In the genomic region with DNA sequence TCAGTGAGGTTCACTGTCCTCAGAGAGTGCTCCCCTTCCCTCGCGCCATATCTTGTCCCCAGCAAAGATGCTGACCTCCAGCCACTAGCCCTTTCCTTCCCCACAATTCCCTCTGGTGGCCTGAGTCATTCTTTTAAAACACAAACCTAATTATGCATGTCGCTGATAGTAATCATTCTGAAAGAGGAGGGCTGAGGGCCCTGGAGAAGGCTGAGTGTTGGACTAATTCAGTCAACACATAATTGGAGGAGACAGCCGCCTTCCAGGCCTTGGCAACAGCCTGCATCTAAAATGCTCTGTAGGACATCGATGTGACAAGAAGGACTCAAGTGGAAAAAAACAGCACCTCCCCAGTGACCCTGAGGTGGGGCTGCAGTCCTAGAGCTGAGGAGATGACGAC, we compare ENCODE assay signal across 20 mouse cellular contexts. TPM values are rescaled to one million over a fixed set of nuclear protein-coding genes. Genes with fewer than 3 reads are reported as not detected.
DNase-seq lines count a peak whose midpoint lies in the region; TF ChIP-seq lines count a peak whose summit lies in the region.
"Had no signal": no experiment of that assay in that cellular context is flagged by ENCODE, and none has a peak within 500 bp of the region (broad histone marks: within the 10 kb centered on the region; RNA-seq: fewer than 3 reads in every experiment).

No protein-coding gene starts in this region.

- intact Hi-C loops in left cerebral cortex, adult 2 months (cut with DNase I): no loop called here

- peak overlapping the region; percentile 63; the same call in 1 of the 2 replicates for H3K27ac ChIP-seq in left cerebral cortex, adult 2 months
- H3K27ac ChIP-seq: liver, embryonic 12.5 days; stomach, postnatal 0 days had no signal

- DNase-seq in cerebellum, adult 18-20 months: peak; percentile 29 to 34
- DNase-seq in cerebellum, adult 9-10 months: no peak
- DNase-seq in left cerebral cortex, adult 2 months (ENCODE audit: extremely low spot score in 1 of 2, low spot score in 2 of 2): no peak
- no peak for DNase-seq in left cerebral cortex, adult 11 months (ENCODE audit: low spot score)
- peak; percentile 93 for DNase-seq in Muller cell, postnatal 12 days (ENCODE audit: inconsistent ontology term)
- peak; percentile 93 for DNase-seq in retina, embryonic 14.5 days (ENCODE audit: low spot score)
- DNase-seq in urinary bladder, adult 18-20 months (ENCODE audit: low spot score in 2 of 2): no peak
- DNase-seq: adrenal gland, postnatal 10 days; gastrocnemius, postnatal 14 days; heart, postnatal 36 days; kidney, adult 9 months; kidney, postnatal 4 days; lung, postnatal 14 days; right cerebral cortex, postnatal 25 days; thymus, postnatal 25 days had no signal

- TF ChIP-seq CTCF in left cerebral cortex, adult 2 months (IDR thresholded peaks at IDR 0.05): no peak

- no peak overlapping the region for H3K4me3 ChIP-seq in left cerebral cortex, adult 2 months
- H3K4me3 ChIP-seq: embryonic facial prominence, embryonic 13.5 days; limb, embryonic 10.5 days; liver, embryonic 12.5 days had no signal

RNA-seq across cellular contexts. Expression of a gene that starts 29.0 kb away (rescaled TPM):
- 100 to 1,000 TPM; 164 to 198 TPM for total RNA-seq in left cerebral cortex, adult 2 months (2021)
- total RNA-seq: megakaryocyte-erythroid progenitor cell, adult 5-6 weeks had no signal

Comparison
In these comparisons a context has a peak if more than half of its experiments do, and no peak if none do; other contexts are left out.
1. DNase-seq: peak in cerebellum, adult 18-20 months (2 of 2), Muller cell, postnatal 12 days (single experiment) and retina, embryonic 14.5 days (single experiment); none in cerebellum, adult 9-10 months (single experiment), left cerebral cortex, adult 2 months (0 of 2), left cerebral cortex, adult 11 months (single experiment) and urinary bladder, adult 18-20 months (0 of 2).